Mouse (Mus musculus): Measurements from ENCODE around the gene Adgrl1. TPM values are rescaled to one million over a fixed set of nuclear protein-coding genes. Genes with fewer than 3 reads are reported as not detected.

Gene Adgrl1
- total and polyA plus RNA-seq, 3 experiments: 21.7 to 35.3 TPM; not detected in 1

- no peak for DNase-seq (ENCODE audit: low read depth, low spot score)
- H3K79me2 ChIP-seq (ENCODE audit: control insufficient read depth, insufficient read depth, low read length, poor library complexity): no peaks in the 10 kb centered on the region
- no peak overlapping the region for H3K9ac ChIP-seq (ENCODE audit: control insufficient read depth, low read depth, low read length, poor library complexity, severe bottlenecking)
- no peaks in the 10 kb centered on the region for H3K27me3 ChIP-seq (ENCODE audit: control insufficient read depth in 1 of 2, insufficient read depth in 2 of 2, low read length in 2 of 2)
- no peak overlapping the region for H3K27ac ChIP-seq (ENCODE audit: control insufficient read depth, low read depth, low read length)
- no peaks in the 10 kb centered on the region for H3K4me1 ChIP-seq (ENCODE audit: control insufficient read depth in 1 of 2, insufficient read depth in 2 of 2, low read length in 2 of 2)
- H3K4me3 ChIP-seq (ENCODE audit: control insufficient read depth in 1 of 2, insufficient read depth in 1 of 2, low read depth in 2 of 2, low read length in 2 of 2): no peak overlapping the region
- no peaks in the 10 kb centered on the region; a peak in 2 of 4 replicates for H3K36me3 ChIP-seq (ENCODE audit: control insufficient read depth in 1 of 2, insufficient read depth in 2 of 2, low read length in 2 of 2)
- TF ChIP-seq RAD21 (IDR thresholded peaks at IDR 0.05; ENCODE audit: low read depth, low read length) (no peak), TCF12 (IDR thresholded peaks at IDR 0.05; ENCODE audit: low read depth, low read length) (no peak), GABPA (IDR thresholded peaks at IDR 0.05; ENCODE audit: low read depth, low read length) (no peak), MXI1 (IDR thresholded peaks at IDR 0.05; ENCODE audit: low read depth, low read length) (no peak), ZNF384 (IDR thresholded peaks at IDR 0.05; ENCODE audit: low read depth, low read length) (no peak), EP300 (IDR thresholded peaks at IDR 0.05; ENCODE audit: low read depth in 1 of 2, low read length in 2 of 2) (no peak), USF1 (IDR thresholded peaks at IDR 0.05; ENCODE audit: low read depth, low read length) (no peak), TAL1 (IDR thresholded peaks at IDR 0.05; ENCODE audit: low read length) (no peak), MEF2A (IDR thresholded peaks at IDR 0.05; ENCODE audit: extremely low read depth, insufficient replicate concordance, low read depth, low read length, poor library complexity, severe bottlenecking) (no peak), JUND (IDR thresholded peaks at IDR 0.05; ENCODE audit: low read depth, low read length) (no peak), TBP (IDR thresholded peaks at IDR 0.05; ENCODE audit: low read depth, low read length) (no peak), CTCF (IDR thresholded peaks at IDR 0.05 in 2 of 3, conservative IDR thresholded peaks at IDR 0.05 in 1 of 3; ENCODE audit: control insufficient read depth in 1 of 3, insufficient read depth in 1 of 3, low read depth in 2 of 3, low read length in 3 of 3, poor library complexity in 1 of 3, severe bottlenecking in 1 of 3) (no peak), POLR2AphosphoS2 (IDR thresholded peaks at IDR 0.05; ENCODE audit: low read length) (no peak), ZKSCAN1 (IDR thresholded peaks at IDR 0.05; ENCODE audit: low read depth, low read length) (no peak), MAFK (IDR thresholded peaks at IDR 0.05; ENCODE audit: borderline replicate concordance, low read depth, low read length) (no peak), ETS1 (IDR thresholded peaks at IDR 0.05; ENCODE audit: low read depth, low read length) (no peak), MYC (IDR thresholded peaks at IDR 0.05; ENCODE audit: low read depth, low read length) (no peak), UBTF (IDR thresholded peaks at IDR 0.05; ENCODE audit: borderline replicate concordance, insufficient read depth, low read depth, low read length) (no peak), CHD2 (IDR thresholded peaks at IDR 0.05; ENCODE audit: low read length) (no peak)
- H3K9me3 ChIP-seq (replicated peaks; ENCODE audit: insufficient read depth, low read length): no peaks in the 10 kb centered on the region
Observed at GRCm38 (mm10) chr8:83937645-83938044, 37.7 kb downstream of the Adgrl1 start.

GRCm38 (mm10) chr8:83938330-83938729 is 38.4 kb downstream of the Adgrl1 start:
- H3K9me3 ChIP-seq (replicated peaks; ENCODE audit: insufficient read depth, low read length): no peaks in the 10 kb centered on the region
- H3K27ac ChIP-seq (ENCODE audit: control insufficient read depth, low read depth, low read length): no peak overlapping the region
- H3K4me1 ChIP-seq (ENCODE audit: control insufficient read depth in 1 of 2, insufficient read depth in 2 of 2, low read length in 2 of 2): no peaks in the 10 kb centered on the region
- H3K4me3 ChIP-seq (ENCODE audit: control insufficient read depth in 1 of 2, insufficient read depth in 1 of 2, low read depth in 2 of 2, low read length in 2 of 2): no peak overlapping the region
- no peak for TF ChIP-seq CTCF (IDR thresholded peaks at IDR 0.05 in 2 of 3, conservative IDR thresholded peaks at IDR 0.05 in 1 of 3; ENCODE audit: control insufficient read depth in 1 of 3, insufficient read depth in 1 of 3, low read depth in 2 of 3, low read length in 3 of 3, poor library complexity in 1 of 3, severe bottlenecking in 1 of 3)
- no peak for TF ChIP-seq TBP (IDR thresholded peaks at IDR 0.05; ENCODE audit: low read depth, low read length)
- no peak for TF ChIP-seq RAD21 (IDR thresholded peaks at IDR 0.05; ENCODE audit: low read depth, low read length)
- no peak for TF ChIP-seq TAL1 (IDR thresholded peaks at IDR 0.05; ENCODE audit: low read length)
- no peak for TF ChIP-seq USF1 (IDR thresholded peaks at IDR 0.05; ENCODE audit: low read depth, low read length)
- no peak for TF ChIP-seq MYC (IDR thresholded peaks at IDR 0.05; ENCODE audit: low read depth, low read length)
- no peaks in the 10 kb centered on the region for H3K27me3 ChIP-seq (ENCODE audit: control insufficient read depth in 1 of 2, insufficient read depth in 2 of 2, low read length in 2 of 2)
- DNase-seq (ENCODE audit: low read depth, low spot score): no peak
- no peaks in the 10 kb centered on the region for H3K79me2 ChIP-seq (ENCODE audit: control insufficient read depth, insufficient read depth, low read length, poor library complexity)
- H3K36me3 ChIP-seq (ENCODE audit: control insufficient read depth in 1 of 2, insufficient read depth in 2 of 2, low read length in 2 of 2): no peaks in the 10 kb centered on the region; a peak in 2 of 4 replicates
- H3K9ac ChIP-seq (ENCODE audit: control insufficient read depth, low read depth, low read length, poor library complexity, severe bottlenecking): no peak overlapping the region

Data from MEL (cell line).